Mouse (Mus musculus): ENCODE measurements at regions not wholly inside any gene's neighbourhood (a gene's known extent, or its start where the extent isn't known, plus 50 kb on each side); places are given as distances from the start of the nearest gene placed in this dataset.
A peak's percentile ranks its signal among the peaks of the same experiment; 100 is the strongest.

DNA sequence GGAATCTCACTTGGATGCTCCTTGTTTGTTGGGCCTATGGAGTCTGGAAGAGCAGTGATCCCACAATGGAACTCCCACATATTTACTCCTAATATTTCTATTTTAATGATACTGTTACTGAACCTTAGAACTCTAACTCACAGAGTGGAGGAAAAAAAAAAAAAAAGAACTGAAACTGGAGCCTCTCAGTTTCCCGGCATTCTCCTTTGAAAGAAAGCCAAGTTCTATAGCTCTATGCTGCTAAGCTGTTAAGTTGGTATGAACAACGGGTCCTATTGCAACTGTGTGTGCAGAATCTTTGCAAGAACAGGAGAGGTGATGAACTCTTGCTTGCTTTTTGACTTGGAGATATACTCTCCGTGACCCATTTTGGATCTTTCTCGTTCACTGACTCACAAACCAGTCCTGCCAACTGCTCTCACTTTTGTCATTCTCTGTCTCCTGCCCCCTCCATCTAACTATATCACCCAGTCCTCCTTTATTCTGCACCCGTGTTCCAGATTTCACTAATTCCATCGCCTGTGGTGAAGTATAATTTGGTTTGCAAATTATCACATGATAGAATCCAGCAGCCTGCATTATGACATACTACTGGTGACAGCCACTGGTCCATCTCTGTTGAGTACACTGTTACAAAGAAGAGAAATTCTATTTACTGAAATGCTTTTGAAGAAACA, 92.6 kb upstream of the Ctsc start:
- DNase-seq (ENCODE audit: low spot score in 2 of 2): no peak

DNA sequence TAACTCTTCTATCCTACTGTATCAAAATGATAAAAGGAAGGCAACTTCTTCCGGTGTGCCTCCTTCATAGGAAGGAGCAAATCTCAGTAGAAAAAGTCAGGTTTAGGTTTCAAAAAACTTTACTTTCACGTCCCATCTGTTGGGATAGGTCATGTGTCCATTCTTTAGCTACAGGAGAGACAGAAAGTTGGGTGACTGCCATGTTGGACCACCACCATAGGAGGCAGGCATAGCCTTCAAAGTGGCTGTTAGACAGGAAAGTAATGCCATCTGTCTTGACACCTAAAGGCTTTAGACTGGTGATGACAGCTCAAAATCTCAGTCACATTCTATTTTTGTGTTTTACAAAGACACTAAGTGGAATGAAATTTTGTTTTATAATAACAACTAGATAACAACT, 90.3 kb upstream of the Ctsc start:
- DNase-seq (ENCODE audit: low spot score in 2 of 2): no peak

DNA sequence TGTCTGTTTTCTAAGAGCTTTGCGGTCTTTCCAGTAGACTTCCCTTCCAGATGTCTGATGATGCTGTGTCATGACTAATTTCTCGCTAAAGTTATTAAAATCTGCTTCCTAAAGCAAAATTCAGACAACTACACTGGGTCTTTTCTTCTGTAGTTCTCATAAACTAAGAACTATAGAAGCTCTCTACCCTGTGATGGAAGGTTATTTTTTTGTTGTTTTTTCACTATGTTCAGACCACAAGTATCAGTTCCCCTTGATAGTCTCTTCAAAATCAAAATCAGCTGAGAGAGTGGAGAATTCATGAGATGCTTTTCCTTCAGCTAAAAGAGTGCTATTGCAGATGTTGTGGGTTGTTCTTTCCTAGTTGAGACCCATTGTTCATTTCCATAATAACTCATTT, 85.1 kb upstream of the Ctsc start:
- no peak for DNase-seq (ENCODE audit: low spot score in 2 of 2)

DNA sequence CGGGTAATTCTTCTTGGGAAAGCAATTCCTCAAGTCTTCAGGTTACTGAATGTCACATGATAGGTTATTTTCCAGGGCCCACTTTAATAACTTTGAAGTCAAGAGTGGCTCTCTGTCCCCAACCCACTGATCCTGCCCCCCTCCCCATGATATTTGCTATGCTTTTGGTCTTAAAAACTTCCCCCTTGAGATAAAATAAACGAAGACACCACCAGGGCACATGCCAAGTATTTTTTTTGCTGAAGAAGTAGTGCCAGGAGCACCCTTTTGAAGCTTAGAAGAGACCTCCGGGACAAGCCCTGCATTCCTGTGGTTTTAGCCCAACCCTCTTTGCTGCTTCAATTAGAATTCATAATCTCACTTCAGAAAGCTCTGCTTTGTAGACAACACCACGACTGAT, 78.8 kb upstream of the Ctsc start:
- no peak for DNase-seq (ENCODE audit: low spot score in 2 of 2)

DNA sequence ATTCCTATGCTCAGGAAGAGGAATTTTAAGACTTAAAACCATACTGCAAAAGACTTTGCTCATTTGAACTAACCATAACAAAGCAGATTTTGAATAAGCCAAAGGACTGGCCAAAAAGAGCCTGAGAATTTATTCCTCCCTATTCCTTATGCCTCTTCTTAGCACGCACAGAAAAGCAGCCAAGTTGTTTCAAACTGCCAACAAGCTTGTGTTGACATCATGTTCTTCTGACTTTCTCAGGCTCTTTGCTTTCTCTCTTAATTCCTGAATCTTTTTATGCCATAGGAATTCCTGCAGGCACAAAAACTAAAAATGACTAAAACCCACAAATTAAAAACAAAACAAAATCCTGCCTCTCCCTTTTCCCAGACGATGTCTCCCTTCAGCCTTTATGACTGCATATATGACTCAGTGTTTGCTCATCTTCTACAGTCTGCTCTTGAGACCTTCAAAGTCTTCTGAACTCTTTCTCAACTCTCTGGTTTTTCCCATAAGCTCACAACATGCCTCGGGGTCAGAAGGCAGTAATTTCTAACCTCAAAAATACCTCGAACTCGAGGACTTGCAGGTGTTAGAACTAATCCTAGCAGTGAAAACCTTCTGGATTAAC, 77.9 kb upstream of the Ctsc start:
- DNase-seq (ENCODE audit: low spot score in 2 of 2): no peak

DNA sequence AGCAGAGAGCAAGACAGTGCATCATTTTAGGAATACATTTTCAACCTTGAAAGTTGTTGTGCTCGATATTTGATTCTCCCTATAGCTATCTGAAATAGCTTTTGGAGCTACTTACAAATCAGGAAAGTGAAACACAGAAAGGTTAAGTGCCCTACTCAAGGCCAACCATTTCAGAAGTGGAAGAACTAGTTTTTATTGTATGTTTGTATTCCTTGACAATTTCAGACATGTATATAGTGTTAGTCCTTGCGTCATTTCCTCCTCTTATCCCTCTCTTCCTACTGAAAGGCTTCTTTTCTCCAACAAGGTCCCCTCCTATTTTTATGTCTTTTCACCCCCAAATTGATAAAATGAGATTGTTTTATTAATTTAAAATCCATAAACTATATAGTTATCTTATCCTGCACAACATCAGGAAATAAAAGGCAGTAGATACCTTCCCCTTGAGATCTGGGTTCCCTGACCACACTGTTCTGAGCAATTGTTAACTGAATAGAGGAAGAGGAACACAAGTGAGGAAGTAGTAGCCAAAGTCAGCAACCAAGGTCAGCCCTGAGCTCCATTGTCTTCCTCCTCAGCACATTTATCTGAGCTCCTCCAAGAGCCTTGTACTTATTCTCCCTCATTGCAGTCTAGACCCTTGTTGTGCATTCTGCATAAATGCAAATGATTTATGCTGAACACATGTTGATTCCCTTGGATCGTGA, 76.1 kb upstream of the Ctsc start:
- no peak for DNase-seq (ENCODE audit: low spot score in 2 of 2)

DNA sequence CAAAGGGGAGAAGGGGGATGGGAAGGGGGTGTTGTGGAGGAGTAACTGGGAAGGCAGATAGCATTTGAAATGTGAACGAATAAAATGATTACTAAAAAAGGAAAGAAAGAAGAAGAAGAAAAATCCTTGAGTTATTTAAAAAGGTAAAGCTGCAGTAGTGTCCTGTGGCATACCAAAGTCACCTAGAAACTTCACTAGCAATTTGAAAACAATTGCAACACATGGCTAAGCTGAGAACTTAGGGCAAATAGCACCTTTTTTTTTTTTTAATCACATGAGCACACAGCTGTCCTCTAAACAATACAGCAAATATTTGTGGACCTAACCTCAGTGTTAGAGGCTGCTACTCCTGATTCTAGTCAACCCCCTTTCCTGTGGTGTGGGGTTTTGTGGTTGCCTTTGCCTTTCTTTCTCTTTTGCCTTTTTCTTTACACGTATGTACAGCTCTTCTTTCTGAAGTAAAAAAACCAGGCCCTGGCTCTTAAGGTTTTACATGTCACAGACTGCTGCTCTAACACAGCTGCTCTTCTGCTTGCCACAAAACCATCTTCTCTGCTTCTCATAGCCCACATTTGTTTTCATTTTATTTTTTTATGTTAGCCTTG, 71.6 kb upstream of the Ctsc start:
- DNase-seq (ENCODE audit: low spot score in 2 of 2): no peak

DNA sequence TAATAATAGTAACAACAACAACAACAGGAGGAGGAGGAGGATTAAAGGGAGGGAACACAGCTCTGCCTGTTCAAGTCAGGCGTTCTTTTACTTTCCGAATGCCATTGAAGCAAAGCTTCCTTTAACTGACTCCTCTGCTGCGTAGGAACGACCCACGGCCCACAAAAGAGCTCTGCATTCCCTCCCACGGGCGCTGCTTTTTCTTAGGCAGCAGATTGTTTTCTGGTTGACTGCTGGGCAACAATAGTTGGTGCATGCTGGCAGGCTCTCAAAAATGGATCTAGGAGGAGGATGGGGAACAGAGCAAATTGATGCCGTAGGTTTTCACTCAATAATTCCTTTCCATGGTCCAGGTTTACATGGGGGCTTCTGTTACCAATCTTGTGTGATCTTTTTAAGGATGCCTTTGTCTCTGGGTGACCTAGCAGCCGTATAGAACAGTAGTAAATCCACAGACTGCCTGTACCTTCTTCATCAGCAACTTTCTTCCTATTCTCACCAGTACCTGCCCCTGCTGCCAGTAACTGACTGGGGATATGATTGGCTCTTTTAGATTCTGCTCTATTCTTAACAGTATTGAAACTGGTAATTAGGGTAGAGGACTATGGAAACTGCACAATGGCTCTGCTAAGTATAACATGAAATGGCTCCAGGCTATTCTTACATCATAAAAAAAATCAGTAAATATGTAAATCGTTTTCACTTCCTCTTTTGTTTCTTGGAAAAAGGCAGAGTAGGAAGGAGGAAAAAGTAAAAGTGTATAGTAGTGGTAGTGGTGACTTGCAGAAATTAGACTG, 70.8 kb upstream of the Ctsc start:
- DNase-seq (ENCODE audit: low spot score in 2 of 2): peak; percentile 28 to 50

DNA sequence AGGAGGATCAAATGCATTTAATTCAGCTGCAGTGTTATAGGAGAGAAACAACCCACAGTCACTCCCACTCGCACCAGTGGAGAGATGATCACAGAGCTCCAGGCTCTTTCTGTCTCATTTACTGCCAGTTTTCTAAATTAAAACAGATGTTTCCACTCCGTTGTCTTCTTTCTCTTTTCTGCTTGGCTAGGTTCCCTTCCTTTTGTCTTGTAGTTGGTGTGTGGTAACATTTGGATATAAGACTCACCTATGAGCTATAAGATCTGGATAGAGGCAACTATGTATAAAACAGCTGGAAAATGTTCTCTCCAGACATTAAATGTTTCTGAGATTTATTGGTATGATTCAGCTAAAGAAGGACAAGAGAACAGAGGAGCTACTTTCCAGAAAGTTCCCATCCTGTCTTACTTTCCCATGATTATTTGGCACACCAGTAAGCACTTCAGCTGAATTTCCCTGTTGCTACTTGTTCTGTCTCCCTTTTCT, 63.1 kb upstream of the Ctsc start:
- no peak for DNase-seq (ENCODE audit: low spot score in 2 of 2)

DNA sequence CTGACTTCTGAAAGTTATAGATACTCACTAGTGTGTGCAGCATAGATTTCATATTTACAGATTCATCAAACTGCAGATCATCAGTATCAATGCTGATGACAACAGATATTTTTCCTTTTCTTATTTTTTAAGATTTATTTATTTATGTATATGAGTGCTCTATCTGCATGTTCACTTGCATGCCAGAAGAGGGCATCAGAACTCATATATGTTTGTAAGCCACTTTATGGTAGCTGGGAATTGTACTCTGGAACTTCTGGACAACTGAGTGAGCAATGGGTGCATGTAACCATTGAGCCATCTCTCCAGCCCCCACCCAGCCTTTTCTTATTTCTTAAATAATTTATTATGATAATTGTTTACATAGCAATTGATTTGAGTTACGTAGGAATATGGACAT, 62.5 kb upstream of the Ctsc start:
- no peak for DNase-seq (ENCODE audit: low spot score in 2 of 2)

DNA sequence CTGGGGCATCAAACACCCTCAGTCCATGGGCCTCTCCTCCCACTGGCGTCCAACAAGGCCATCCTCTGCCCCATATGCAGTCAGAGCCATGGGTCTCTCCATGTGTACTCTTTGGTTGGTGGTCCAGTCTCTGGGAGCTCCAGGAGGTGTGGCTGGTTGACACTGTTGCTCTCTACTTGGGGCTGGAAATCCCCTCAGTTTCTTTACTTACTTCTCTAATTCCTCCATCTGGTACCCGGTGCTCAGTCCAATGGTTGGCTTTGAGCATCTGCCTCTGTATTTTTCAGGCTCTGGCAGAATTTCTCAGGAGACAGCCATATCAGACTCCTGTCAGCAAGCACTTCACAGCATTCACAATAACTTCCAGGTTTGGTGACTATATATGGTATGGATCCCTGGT, 55.7 kb upstream of the Ctsc start:
- no peak for DNase-seq (ENCODE audit: low spot score in 2 of 2)

DNA sequence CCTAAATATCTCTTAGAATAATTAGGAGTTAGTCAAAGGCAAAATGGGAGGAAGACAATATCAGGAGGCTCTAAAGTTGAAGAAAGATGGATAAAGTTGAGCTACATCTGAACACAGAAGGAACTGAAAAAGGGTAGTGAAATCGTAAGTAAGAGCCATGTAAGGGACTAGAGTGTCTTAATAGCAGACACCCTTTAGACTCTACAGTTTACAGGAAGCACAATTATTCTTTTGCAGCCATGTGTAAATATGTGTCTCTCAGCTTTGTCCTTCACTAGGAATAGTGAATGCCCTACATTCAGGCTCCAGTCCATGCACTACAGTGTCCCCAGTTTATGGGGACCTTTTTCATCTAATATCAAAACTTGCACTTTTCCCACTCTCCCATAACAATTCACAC, 52.1 kb upstream of the Ctsc start:
- no peak for DNase-seq (ENCODE audit: low spot score in 2 of 2)
